1 mouse cellular context compared by ENCODE assay signal in the genomic region with DNA sequence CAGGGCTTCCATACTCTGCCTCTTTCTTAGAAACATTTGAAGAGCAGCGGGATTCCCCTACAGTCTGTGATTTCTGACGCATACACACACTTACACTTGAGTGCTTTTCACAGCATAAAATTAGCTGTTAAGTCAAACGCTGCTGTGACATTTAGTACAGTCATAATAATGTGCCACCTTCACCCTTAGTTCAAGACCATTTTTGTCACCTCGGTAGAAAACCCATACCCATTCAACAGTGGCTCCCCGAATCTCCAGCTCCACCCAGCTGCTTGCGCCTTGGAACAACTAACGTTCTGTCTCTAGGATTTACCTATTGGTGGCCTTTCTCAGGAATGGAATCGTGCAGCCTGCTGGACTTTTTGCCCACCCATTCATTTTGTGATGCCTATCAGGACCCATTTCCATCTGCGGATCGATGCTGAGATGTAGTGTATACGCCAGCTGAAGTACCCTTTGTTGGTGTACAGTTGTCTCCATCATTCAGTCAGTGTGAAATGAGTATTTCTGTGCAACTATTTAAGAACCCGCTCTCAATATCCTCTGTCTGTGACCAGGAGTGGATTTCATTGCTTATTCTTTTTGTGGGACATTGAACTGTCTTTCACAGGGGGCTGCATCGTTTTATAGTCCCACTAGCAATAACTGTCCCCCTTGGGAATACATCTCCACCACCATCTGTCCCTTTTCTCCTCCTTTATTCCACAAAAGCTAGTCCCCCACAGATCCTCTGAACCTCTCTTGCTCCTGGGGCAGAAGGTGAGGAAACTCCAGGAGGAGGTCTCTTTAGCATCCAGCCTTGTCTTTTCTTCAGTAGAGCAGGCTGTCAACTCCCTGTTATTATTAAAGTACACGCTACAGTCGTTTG.
TF ChIP-seq lines count a peak whose summit lies in the region.

No protein-coding gene starts in this region.

TF ChIP-seq in MEL, 35 proteins besides CTCF, POLR2A, EP300 and RAD21 (continued from another document):
- no peak for TF ChIP-seq USF1 (IDR thresholded peaks at IDR 0.05; ENCODE audit: low read depth, low read length)
- peak; percentile 68; the same call in 1 of the 2 replicates for TF ChIP-seq POLR2AphosphoS5 (IDR thresholded peaks at IDR 0.05; ENCODE audit: borderline replicate concordance, low read depth, low read length)
- no peak for TF ChIP-seq TCF12 (IDR thresholded peaks at IDR 0.05; ENCODE audit: low read depth, low read length)
- no peak for TF ChIP-seq JUND (IDR thresholded peaks at IDR 0.05; ENCODE audit: low read depth, low read length)
- no peak for TF ChIP-seq NRF1 (IDR thresholded peaks at IDR 0.05; ENCODE audit: insufficient read depth, low read depth, low read length, poor library complexity, severe bottlenecking)
- no peak; the same call in none of the 2 replicates for TF ChIP-seq ZMIZ1 (IDR thresholded peaks at IDR 0.05; ENCODE audit: low read depth, low read length)
- TF ChIP-seq CHD2 (IDR thresholded peaks at IDR 0.05; ENCODE audit: low read length) = 0 out of 2 replicates have a peak, but pooled peaks have one; percentile 2
- TF ChIP-seq UBTF (IDR thresholded peaks at IDR 0.05; ENCODE audit: borderline replicate concordance, insufficient read depth, low read depth, low read length) = no peak
- no peak; the same call in 1 of the 2 replicates for TF ChIP-seq RCOR1 (IDR thresholded peaks at IDR 0.05; ENCODE audit: low read depth, low read length)
- no peak for TF ChIP-seq GATA1 (IDR thresholded peaks at IDR 0.05; ENCODE audit: low read depth, low read length)
- no peak for TF ChIP-seq MYC (IDR thresholded peaks at IDR 0.05; ENCODE audit: low read depth, low read length)
